Mouse (Mus musculus): ENCODE results near the gene Ppp1r10. TPM values are rescaled to one million over a fixed set of nuclear protein-coding genes. Genes with fewer than 3 reads are reported as not detected.

Ppp1r10 gene
- total RNA-seq (2015): 75.7 and 80.1 TPM in 2 replicates
- 121 and 126 TPM in 2 replicates for total RNA-seq (2017)

GRCm38 (mm10) chr17:35916297-35917142 is at the start of gene Ppp1r10, which contains the start of gene Mrps18b:
Gene Ppp1r10 (plus strand): TSS chr17:35916434.
Gene Mrps18b (minus strand): TSS chr17:35916389.
- ATAC-seq (replicated peaks; ENCODE audit: poor library complexity): peak; percentile 72

GRCm38 (mm10) chr17:35866911-35867890 is 49.0 kb upstream of the Ppp1r10 start:
- ATAC-seq (replicated peaks; ENCODE audit: poor library complexity): peak; percentile 20; the same call in 1 of the 2 replicates

GRCm38 (mm10) chr17:35868165-35868820 is 47.9 kb upstream of the Ppp1r10 start:
- no peak for ATAC-seq (replicated peaks; ENCODE audit: poor library complexity)

- ATAC-seq (replicated peaks; ENCODE audit: poor library complexity): no peak
These were observed 47.3 kb upstream of the Ppp1r10 start for GRCm38 (mm10) chr17:35868961-35869345.

GRCm38 (mm10) chr17:35869346-35870067 is 46.7 kb upstream of the Ppp1r10 start:
- ATAC-seq (replicated peaks; ENCODE audit: poor library complexity): no peak

- ATAC-seq (replicated peaks; ENCODE audit: poor library complexity): peak; percentile 63
These were observed 45.9 kb upstream of the Ppp1r10 start for GRCm38 (mm10) chr17:35870151-35870883.

DNA sequence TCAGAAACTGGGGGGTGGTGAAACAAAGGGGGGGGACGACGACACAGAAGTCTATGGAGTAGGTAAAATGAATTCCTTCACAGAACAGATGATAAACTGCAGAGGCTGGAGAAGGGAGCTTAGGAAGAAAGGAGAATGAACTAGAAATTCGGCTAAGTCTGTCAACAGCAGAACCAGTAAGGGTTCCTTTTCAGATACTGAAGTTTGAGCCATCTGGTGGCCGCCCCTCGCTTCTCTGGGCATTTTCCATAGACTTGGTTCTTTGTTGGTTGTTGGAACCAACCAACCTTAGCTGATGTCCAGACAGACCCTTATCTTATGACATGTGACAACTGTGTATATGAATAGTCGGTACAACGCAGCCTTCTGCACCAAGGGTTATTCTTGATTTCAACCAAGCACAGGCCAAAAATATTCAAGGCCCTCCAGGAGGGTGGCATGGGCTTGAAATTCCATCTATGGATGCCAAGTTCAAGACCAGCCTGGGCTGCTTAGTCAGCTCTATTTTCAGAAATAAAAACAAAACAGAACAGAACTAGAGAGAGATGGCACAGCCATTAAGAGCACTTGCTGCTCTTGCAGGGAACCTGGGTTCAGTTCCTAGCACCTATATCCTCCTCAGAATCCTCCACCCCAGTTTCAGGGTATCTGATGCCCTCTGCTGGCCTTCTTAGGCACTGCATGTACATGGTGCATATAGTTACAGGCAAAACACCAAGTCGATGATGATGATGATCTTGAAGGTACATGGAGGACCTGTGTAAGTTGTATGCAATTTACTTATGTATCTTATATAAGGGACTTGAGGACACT is 45.1 kb upstream of the Ppp1r10 start:
- no peak for ATAC-seq (replicated peaks; ENCODE audit: poor library complexity)

DNA sequence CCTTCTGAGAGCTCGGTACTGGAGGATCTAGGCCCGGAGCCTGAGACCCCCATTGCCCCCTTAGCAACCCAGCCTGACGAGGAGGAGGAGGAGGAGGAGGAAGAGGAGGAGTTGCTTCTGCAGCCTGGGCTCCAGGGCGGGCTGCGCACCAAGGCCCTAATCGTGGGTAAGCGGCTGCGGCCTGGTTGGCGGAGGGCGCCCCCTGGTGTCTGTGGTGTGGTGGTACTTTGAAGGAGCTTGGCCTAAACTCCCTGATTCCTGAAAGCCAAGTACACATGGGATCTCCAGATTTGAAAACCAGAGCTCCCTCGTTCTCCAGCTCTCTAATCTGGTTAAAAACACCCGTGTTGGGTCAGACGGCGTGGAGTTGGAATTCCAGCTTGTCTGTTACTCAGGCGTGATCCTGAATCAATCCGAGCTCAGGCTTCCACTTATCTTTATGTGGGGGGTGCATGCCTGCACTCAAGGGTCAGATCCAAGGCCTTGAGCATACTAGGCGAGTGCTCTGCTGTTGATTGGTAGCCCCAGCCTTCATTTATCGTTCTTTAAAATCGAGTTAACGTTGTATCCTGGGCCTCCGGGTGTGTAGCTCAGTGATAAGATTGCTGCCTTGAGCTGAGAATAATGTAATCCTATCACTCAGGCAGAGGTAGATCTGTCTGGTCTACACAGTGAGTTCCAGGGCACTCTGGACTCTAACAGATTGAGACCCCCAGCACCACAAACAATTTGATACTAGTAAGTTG is 42.3 kb upstream of the Ppp1r10 start:
- peak; percentile 71 for ATAC-seq (replicated peaks; ENCODE audit: poor library complexity)

GRCm38 (mm10) chr17:35874721-35875120 is 41.5 kb upstream of the Ppp1r10 start:
- no peak for ATAC-seq (replicated peaks; ENCODE audit: poor library complexity)

DNA sequence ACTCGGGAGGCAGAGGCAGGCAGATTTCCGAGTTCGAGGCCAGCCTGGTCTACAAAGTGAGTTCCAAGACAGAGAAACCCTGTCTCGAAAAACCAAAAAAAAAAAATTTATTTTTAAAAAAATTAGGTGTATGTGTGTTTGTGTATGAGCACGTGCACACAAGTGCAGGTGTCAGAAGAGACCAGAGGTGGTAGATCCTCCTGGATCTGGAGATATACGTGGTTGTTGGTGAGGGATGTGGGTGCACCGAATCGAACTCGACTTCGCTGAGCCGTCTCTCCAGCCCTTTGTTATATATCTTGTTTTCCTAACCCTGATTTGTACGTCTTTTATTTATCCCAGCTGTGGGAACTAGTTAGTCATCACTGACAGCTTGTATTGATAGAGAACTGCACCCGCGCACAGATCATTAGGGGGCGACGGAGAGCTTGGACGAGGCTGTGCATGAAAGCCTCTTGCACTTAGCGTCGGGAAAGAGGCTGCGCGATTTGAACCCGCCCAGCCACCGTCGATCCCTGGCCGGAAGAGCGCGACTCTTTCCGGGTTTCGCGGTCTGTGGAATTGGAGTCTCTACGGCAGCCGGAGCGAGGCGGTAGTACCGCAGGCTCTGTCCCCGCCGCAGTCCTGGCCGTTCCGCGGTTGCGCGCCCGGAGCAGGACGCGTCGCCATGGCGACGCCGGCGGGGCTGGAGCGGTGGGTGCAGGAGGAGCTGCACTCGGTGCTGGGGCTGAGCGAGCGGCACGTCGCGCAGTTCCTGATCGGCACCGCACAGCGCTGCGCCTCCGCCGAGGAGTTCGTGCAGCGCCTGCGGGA is 36.8 kb upstream of the Ppp1r10 start, which contains the start of gene Dhx16:
Dhx16 (plus strand) TSS at position 575 of the 813 bp plus-strand sequence.
- ATAC-seq (replicated peaks; ENCODE audit: poor library complexity): peak; percentile 99

- ATAC-seq (replicated peaks; ENCODE audit: poor library complexity): no peak
These were observed 33.3 kb upstream of the Ppp1r10 start for GRCm38 (mm10) chr17:35882924-35883323.

GRCm38 (mm10) chr17:35883777-35884176 is 32.5 kb upstream of the Ppp1r10 start:
- no peak for ATAC-seq (replicated peaks; ENCODE audit: poor library complexity)

- no peak for ATAC-seq (replicated peaks; ENCODE audit: poor library complexity)
These were observed 28.5 kb upstream of the Ppp1r10 start for GRCm38 (mm10) chr17:35887725-35888124.

DNA sequence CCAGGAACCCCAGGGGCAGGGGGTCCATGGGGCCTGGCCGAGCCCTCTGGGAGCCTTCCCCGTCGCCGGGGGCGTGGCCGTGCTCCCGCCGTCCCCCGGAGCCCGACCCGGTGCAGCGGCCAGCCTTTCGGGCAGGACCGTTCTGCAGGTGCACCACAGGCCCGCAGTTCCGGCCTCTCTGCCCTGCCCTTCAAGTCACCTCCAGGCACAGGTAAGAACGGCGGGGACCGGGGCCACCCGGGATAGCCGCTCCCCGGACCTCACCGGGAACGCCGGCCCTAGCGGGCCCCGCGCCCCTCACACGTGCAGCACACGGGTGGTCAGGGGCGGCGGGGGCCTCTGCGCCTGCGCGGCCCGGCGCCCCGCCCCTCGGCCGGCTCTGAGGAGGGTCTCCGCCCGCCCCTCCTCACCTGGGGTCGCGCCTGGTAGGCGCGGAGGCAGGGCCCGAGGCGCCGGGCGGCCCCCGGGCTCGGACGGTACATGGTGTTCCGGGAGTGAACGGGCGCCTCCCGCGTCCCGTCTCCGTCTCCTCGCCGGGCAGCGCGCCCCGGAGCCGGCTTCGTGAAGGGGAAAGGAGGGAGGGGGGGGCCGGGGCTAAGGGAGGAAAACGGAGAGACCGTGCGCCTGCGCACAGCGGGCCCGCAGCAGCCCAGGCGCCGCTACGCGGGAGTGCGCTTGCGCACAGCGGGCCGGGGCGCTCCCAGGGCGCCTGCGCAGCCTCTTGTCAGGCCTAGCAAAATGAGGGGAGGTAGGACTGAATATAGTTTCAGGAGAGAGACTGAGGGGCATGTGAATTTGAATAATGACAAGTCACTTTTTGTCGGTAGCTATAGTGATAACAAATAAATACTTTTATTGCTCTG is 19.2 kb upstream of the Ppp1r10 start, which contains the start of gene 2310061I04Rik:
2310061I04Rik (minus strand) TSS at position 651 of the 863 bp plus-strand sequence.
- ATAC-seq (replicated peaks; ENCODE audit: poor library complexity): peak; percentile 72

- peak; percentile 21 for ATAC-seq (replicated peaks; ENCODE audit: poor library complexity)
These were observed 18.3 kb upstream of the Ppp1r10 start for GRCm38 (mm10) chr17:35897644-35898573.
